Mouse (Mus musculus) T-helper 2 cell (primary cell): ENCODE measurements around the gene Pprc1.

Source experiments
- in situ Hi-C: fragments of 300-600 bp; cut with MboI, MseI; formaldehyde crosslinking; loops from one replicate; pipeline ENCODE4 v1.15.1; 2025; ENCODE audit warnings: high pct_unique_total_duplicates

Pprc1 gene

GRCm38 (mm10) chr19:46049129-46049528, 4.4 kb downstream of the Pprc1 start:
- in situ Hi-C loops = loop anchor here (25.0 kb wide), 1 partner anchor 1762 kb away; the partner anchor contains the start of gene Scd2

- in situ Hi-C loops = no loop called here
Observed at GRCm38 (mm10) chr19:46050462-46050861, 5.8 kb downstream of the Pprc1 start.

- in situ Hi-C loops = no loop called here
Observed at GRCm38 (mm10) chr19:46055752-46056387, 11.2 kb downstream of the Pprc1 start.

GRCm38 (mm10) chr19:46056388-46056946, 11.8 kb downstream of the Pprc1 start:
- in situ Hi-C loops = no loop called here

GRCm38 (mm10) chr19:46056947-46057607, 12.4 kb downstream of the Pprc1 start:
- in situ Hi-C loops = no loop called here

GRCm38 (mm10) chr19:46058466-46058865, 13.8 kb downstream of the Pprc1 start:
- in situ Hi-C loops = no loop called here

GRCm38 (mm10) chr19:46060845-46061244, 16.2 kb downstream of the Pprc1 start:
- in situ Hi-C loops = no loop called here

- in situ Hi-C loops = no loop called here
Observed at GRCm38 (mm10) chr19:46068054-46068453, 23.4 kb downstream of the Pprc1 start.

- in situ Hi-C loops = no loop called here
Observed at GRCm38 (mm10) chr19:46073285-46073684, 28.6 kb downstream of the Pprc1 start.

- in situ Hi-C loops = no loop called here
Observed at GRCm38 (mm10) chr19:46074266-46074665, 29.6 kb downstream of the Pprc1 start.

GRCm38 (mm10) chr19:46075616-46076607, 31.2 kb downstream of the Pprc1 start, which contains the start of gene Nolc1:
Gene Nolc1, plus strand, starts transcription at chr19:46075863.
- in situ Hi-C loops = no loop called here

GRCm38 (mm10) chr19:46078535-46078934, 33.8 kb downstream of the Pprc1 start:
- in situ Hi-C loops = no loop called here

GRCm38 (mm10) chr19:46085185-46085584, 40.5 kb downstream of the Pprc1 start:
- in situ Hi-C loops = no loop called here

GRCm38 (mm10) chr19:46086337-46086736, 41.7 kb downstream of the Pprc1 start:
- in situ Hi-C loops = no loop called here

- in situ Hi-C loops = no loop called here
Observed at GRCm38 (mm10) chr19:46087871-46088270, 43.2 kb downstream of the Pprc1 start.

- in situ Hi-C loops = loop anchor here (10.0 kb wide), 1 partner anchor 123 kb away; no protein-coding TSS in a partner anchor
Observed at GRCm38 (mm10) chr19:46091641-46092040, 47.0 kb downstream of the Pprc1 start.

GRCm38 (mm10) chr19:46094144-46094543, 49.5 kb downstream of the Pprc1 start:
- in situ Hi-C loops = loop anchor here (10.0 kb wide), 1 partner anchor 121 kb away; no protein-coding TSS in a partner anchor

GRCm38 (mm10) chr19:46095291-46095690, 50.6 kb downstream of the Pprc1 start:
- in situ Hi-C loops = loop anchor here (5.0 to 10.0 kb wide), 2 partner anchors 47 to 120 kb away; no protein-coding TSS in a partner anchor

GRCm38 (mm10) chr19:46096396-46096795, 51.7 kb downstream of the Pprc1 start:
- in situ Hi-C loops = loop anchor here (5.0 to 10.0 kb wide), 2 partner anchors 46 to 118 kb away; no protein-coding TSS in a partner anchor

GRCm38 (mm10) chr19:46099561-46099960, 54.9 kb downstream of the Pprc1 start:
- in situ Hi-C loops = loop anchor here (5.0 to 10.0 kb wide), 2 partner anchors 43 to 115 kb away; no protein-coding TSS in a partner anchor
